Mouse (Mus musculus): ENCODE measurements around the gene Gtf2ird2.

Gene Gtf2ird2

DNA sequence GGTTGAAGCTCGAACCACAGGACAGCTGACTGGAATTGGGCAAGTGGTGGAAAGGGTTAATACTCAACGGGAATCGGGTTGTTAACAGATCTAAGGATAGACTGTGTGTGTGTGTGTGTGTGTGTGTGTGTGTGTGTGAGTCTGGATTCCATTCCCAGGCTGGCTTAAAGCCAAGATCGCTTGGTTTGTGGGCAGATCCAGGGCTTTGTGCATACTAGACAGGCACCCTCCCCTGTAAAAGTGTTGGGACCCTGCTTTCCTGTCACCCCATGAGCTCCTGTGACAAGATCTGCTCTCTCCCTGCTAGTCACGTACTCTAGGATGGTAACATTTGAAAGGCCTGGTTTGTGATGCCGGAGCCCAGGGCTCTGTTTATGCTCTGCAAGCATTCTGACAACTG, 51.3 kb downstream of the Gtf2ird2 start:
- DNase-seq (ENCODE audit: low spot score) = no peak

DNA sequence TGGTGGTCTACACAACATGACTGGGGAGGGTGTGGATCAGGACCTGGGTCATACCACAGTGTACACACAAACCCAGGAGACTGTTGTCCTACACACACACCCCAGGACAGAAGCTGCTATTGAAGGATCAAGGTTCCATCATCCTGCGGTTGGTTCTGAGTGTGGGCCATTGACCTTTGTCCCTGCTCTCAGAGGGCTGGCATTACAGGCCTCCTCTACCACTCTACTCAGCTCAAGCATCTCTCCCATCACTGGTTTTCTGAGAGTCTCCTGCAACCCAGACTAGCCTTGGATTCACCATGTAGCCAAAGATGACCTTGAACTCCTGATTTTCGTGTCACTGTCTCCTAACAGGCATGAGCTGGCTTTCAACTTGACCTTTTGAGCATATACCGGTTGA, 52.4 kb downstream of the Gtf2ird2 start:
- no peak for DNase-seq (ENCODE audit: low spot score)

GRCm38 (mm10) chr5:134236796-134237195, 53.0 kb downstream of the Gtf2ird2 start:
- no peak for DNase-seq (ENCODE audit: low spot score)

DNA sequence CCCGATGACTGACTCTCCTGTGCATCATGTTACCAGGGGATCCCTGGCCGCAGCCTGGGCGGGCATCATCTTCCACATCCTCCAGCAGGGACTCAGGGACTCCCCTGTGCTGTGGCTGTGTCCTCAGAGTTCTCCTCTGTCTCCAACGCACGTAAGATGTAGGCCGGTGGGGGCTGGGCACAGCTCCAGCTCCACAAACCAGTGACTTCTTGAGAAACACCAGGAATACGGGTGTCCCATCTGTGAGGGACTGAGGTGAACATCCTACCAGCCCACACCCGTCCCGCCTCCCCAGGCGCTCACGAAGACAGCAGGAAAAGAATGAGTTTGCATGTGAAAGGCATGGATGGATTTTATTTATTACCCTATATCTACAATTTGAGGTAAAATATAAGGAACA, 53.7 kb downstream of the Gtf2ird2 start:
- DNase-seq (ENCODE audit: low spot score) = no peak

GRCm38 (mm10) chr5:134237936-134238760, 54.3 kb downstream of the Gtf2ird2 start:
- DNase-seq (ENCODE audit: low spot score) = no peak

DNA sequence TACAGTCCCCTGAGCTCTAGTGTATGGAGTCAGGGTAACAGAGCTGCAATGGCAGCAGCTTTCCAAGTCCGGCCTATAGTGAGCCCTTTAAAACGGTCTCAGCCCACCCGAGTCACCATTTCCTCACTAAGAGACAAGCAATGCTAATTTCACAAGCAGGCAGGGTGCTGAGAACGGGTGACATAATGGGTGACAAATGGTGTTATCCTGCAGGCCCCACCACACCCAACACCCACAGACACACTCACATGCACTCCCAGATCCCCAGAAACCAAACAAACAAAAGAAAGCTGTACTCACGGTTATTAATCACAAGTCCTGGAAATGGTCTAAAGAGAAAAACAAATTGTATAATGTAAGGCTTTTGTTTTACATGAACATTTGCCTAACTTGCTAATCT, 58.0 kb downstream of the Gtf2ird2 start:
- DNase-seq (ENCODE audit: low spot score) = no peak

DNA sequence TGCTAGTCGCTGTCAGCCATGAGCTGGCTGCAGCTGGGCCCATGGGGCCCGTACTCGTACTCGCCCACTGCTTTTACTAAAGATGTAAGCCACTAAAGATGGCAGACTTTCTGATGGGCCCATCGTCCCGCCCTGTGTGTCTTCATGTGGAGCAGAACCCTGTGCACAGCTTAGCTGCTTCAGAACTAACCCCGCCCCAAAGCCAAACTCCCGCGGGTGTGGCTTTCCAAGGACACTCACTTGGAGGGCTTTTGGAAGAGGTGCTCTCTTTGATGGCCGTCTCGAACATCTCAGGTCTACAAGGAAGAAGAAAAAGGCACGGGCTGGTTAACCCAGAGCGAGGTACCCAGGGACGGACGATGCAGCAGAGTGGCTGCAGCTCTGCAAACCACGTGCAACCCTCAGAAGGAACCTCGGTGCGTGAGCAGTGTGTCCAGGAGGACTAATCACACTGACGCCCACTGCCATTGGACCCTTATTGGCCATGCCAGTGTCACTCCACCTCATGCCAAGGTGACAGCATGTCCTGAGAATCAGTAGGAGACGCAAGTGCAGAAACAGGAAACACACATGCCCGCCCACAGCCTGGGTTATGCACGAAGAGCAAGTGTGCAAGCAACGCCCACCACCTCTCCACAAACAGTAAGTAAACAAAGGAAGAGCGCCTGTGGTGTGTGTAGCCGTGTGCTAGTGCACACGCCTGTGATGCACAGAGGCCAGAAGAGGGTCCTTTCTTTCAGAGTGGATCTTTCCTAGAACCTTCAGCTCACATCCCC, 60.0 kb downstream of the Gtf2ird2 start:
- no peak for DNase-seq (ENCODE audit: low spot score)

- DNase-seq (ENCODE audit: low spot score) = no peak
Measured at GRCm38 (mm10) chr5:134244890-134245289, 61.1 kb downstream of the Gtf2ird2 start.

DNA sequence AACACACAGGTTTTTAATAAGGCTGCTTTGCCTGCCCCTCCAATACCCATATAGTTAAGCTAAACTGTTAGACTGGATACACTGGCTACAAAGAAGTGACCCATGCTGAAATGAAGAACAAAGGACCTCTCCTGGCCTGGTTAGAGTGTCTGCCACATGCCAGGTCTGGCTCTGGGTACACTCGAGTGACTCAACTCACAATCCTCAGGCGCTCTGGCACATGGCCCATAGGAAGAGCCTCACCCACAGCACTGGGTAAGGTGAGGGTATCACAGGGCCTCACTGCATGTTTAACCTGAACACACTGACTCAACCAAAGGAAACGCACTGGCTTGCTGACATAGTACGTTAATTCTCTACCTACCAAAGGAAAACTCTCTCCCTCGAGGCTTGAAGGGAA, 62.3 kb downstream of the Gtf2ird2 start:
- no peak for DNase-seq (ENCODE audit: low spot score)

DNA sequence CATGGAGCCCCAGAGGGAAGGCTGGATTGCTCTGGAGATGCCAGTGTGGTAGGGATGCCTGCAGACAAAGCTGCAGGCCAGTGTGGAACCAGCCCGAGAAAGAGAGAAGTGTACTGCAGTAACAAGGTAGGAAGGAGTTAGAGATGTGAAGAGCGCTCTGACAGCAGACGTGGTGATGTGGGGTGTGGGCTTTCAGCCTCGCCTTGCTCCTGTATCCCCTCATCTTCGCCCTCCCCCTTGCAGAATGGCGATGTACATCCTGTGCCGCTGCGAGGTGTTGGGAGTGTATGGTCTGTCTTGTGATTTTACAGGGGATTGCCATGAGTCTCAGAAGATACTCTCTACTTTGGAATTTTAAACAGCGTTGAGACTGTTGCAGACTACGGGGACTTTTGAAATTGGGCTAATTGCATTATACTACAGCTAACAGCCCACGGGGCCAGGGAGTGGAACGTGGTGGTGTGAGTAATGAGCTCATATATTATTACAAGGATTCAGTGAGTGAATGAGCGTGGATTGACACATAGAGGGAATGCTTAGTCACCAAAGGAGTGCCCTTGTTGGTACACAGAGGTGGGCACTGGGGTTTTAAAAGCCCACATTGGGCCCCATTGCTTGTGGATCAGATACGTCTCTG, 64.9 kb downstream of the Gtf2ird2 start:
- no peak for DNase-seq (ENCODE audit: low spot score)

GRCm38 (mm10) chr5:134249245-134249649, 65.4 kb downstream of the Gtf2ird2 start:
- DNase-seq (ENCODE audit: low spot score) = no peak

DNA sequence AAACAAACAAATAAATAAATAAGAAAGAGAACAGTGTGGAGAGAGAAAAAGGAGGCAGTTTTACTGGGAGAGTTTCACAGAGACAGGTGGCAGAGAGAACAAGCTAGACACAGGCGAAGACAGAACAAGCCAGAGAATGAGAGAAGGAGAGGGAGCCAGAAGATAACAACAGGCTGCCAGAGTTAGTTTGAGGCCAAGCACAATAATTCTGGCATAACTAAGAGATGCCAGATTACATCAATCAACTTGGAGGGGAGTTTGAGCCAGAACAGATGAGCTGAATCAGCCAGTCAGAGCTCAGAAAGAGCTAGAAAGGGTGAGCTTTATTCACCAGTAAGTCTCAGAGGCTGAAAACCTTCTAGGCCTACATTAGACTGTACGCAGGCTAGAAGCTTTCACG, 66.8 kb downstream of the Gtf2ird2 start:
- no peak for DNase-seq (ENCODE audit: low spot score)

DNA sequence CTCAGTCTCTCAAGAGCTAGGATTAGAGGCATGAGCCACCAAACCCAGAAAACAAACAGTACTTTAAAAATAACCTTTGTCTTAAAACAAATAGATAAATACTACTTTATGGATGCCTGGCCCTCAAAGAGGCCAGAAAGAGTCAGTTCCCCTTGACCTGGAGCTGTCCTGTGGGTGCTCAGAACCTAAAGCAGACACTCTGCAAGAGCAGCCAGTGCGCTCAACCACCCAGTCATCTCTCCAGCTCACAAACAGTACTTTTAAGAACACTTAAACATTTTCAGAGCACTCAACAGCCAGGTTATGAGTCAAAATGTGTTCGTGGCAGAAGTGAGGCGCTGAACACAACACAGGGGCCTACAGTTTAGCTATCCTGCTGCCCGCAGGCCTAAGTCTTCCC, 67.3 kb downstream of the Gtf2ird2 start:
- no peak for DNase-seq (ENCODE audit: low spot score)

DNA sequence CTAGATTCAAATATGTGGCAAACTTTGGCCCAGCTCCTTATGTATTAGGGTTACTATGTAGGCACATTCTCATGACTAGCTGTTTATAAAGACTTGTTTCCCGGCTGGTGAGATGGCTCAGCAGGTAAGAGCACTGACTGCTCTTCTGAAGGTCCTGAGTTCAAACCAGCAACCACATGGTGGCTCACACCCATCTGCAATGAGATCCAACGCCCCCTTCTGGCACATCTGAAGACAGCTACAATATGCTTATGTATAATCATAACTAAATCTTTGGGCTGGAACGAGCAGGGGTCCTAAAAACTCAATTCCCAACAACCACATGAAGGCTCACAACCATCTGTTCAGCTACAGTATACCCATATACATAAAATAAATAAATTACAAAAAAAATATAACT, 70.0 kb downstream of the Gtf2ird2 start:
- DNase-seq (ENCODE audit: low spot score) = no peak

GRCm38 (mm10) chr5:134255294-134255693, 71.5 kb downstream of the Gtf2ird2 start:
- DNase-seq (ENCODE audit: low spot score) = no peak

DNA sequence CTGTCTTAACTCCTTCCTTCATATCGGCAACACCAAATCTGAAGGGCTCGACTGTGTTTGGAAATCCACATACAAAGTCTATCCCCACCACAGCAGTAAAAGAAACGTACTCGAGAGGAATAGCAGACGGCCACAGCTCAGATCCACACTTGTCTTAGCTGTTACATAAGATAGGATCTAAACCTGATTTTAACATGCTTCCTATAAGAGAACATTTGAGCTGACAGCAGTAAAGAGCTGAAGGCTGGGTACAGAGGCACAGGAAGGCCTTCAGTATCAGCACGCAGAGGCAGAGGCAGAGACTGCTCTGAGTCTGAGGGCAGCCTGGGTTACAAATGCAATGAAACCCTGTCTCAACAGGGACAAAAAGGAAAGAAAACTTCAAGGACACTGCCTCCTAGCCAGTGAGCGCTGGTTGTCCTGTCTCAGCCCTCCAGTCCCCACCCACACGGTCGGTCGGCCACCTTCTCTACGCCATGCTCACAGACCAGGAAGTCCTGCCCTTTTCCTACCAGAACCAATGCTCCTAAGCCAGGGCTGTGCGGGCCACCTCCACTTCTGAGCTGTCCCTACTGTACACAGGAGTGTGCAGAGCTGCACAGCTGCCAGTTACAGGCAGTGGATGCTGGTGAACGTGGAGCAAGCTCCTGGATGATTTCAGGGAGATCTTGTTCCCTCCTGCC, 73.7 kb downstream of the Gtf2ird2 start:
- no peak for DNase-seq (ENCODE audit: low spot score)

DNA sequence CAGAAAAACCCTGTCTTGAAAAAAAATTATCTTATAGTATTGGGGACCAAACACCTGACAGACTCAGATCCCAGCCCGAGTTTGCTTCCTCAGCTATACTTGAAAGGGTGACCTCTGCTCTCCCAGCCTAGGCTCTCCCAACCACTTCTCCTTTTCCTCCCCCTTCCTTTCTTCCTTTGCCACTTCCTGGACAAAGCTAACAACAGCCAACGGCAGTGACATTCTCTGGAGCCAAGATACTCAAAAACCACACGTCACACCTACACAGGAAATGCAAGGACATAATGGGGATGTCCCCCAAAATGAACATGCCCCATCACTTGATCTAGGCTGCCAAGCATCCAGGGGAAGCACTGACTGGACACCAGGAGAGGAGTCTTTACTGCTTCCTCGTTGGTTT, 74.6 kb downstream of the Gtf2ird2 start:
- DNase-seq (ENCODE audit: low spot score) = no peak

GRCm38 (mm10) chr5:134258934-134259333, 75.1 kb downstream of the Gtf2ird2 start:
- DNase-seq (ENCODE audit: low spot score) = no peak

GRCm38 (mm10) chr5:134260001-134260636, 76.3 kb downstream of the Gtf2ird2 start:
- no peak for DNase-seq (ENCODE audit: low spot score)

DNA sequence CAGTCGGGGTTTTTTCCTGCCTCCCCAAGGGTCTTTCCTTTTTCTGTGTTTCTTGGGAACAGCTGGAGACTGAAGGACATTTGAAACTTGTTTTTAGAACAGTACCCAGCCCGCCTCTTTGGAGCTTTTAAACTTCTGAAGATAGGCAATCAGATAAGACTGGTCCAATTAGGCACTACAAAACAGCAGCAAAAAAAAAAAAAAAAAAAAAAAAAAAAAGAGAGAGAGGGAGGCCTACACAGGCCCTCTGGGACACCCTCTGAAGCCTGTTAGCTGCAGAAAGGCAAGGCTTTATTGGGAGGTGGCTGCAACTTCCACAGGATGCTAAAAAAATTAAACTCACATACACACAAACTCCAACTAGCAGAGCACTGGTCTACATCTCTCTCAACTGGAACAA, 82.1 kb downstream of the Gtf2ird2 start:
- DNase-seq (ENCODE audit: low spot score) = no peak

DNA sequence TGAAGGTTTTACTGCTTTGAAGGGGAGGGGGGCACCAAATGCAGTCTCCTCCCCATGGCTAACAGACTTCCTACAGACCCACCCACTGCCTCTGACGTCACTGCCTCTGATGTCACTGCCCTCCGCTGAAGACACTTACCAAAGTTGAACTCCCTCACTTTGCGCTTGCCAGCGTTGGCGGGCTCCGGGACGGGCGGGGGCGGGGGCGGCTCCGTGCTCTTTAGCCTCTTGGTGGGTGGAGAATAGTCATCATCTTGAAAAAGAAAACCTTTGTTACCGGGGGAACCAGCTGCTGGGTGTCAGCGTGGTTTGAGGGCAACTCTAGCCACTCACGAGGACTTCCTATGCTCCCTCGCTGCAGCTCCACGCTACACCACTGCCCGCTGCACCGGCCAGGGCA, 82.6 kb downstream of the Gtf2ird2 start:
- DNase-seq (ENCODE audit: low spot score) = no peak

DNA sequence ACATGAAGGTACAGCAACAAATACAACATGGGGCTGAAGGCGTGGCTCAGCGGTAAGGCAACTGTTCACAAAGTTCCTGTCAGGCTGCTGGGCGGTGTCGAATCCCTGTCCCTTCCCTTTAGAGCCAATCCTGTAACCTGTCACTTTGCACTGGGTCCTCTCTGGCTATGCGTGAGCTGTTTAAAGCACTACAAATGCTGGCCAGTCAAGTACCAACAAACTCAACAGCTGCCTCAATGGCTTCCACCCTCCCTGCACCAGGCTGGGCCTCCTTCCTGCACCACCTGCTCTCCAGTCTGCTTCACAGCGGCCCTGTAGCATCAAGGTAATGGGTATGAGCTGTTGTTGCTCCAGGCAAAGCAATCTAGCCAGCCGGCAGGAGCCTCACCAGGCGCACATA, 84.9 kb downstream of the Gtf2ird2 start:
- DNase-seq (ENCODE audit: low spot score) = no peak

Measured in yolk sac, embryonic 10.5 days (tissue).